Comparison of ENCODE assay signal across 12 mouse cellular contexts in the genomic region with DNA sequence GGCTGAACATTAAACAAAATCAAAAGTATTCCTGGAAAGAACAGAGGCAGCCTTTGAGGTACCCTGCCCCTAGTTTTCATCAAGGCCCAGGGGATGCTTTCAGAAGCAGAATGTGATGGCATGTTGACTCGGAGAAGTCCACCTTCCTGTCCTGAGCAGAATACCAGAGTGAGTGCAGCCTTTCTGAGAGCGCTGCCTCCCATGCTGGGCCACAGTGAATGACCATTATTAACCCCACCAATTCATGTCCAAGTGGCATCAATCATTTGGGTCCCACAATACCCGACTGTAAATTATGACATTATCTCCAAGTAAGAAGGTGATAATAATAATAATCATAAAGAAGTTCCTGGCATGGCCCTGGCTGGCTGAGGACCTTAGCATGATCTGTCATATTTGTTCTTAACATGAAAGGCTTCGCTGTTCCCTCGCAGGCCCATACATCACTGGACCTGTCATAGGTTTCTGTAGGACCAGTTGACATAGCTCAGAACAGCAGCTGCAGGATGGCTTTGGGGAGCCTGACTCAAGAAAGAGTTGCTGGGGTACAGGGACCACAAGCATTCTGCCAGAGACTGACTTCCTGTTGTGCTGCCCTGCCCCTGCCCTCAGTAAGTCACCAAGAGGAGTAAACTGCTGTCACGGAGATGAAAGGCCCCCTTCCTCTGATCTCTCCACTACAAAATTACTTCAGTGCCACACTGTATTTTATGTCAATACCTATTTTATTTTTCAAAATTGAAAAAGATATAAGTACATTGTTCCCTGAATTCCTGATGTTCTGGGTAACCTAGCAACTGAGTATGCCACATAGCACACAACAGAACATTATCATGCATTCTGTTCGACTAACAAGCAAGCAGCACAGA.
DNase-seq lines count a peak whose midpoint lies in the region; ATAC-seq and TF ChIP-seq lines count a peak whose summit lies in the region.
"Had no signal": no experiment of that assay in that cellular context is flagged by ENCODE, and none has a peak within 500 bp of the region (broad histone marks: within the 10 kb centered on the region; RNA-seq: fewer than 3 reads in every experiment).

No protein-coding gene starts in this region.

- no peaks in the 10 kb centered on the region for H3K36me3 ChIP-seq in forebrain, embryonic 14.5 days (ENCODE audit: control insufficient read depth, insufficient read depth, low read length)
- no peaks in the 10 kb centered on the region for H3K36me3 ChIP-seq in midbrain, embryonic 12.5 days
- H3K36me3 ChIP-seq: heart, embryonic 15.5 days; limb, embryonic 13.5 days had no signal

- TF ChIP-seq CTCF in layer of hippocampus, adult 2 months (conservative IDR thresholded peaks at IDR 0.05): no peak

- no peaks in the 10 kb centered on the region for H3K27me3 ChIP-seq in forebrain, embryonic 14.5 days (replicated peaks; ENCODE audit: control insufficient read depth, insufficient read depth, low read length)
- no peaks in the 10 kb centered on the region for H3K27me3 ChIP-seq in midbrain, embryonic 12.5 days
- H3K27me3 ChIP-seq: heart, embryonic 15.5 days; limb, embryonic 13.5 days had no signal

- no peak overlapping the region for H3K4me2 ChIP-seq in forebrain, embryonic 14.5 days (ENCODE audit: low read length)
- H3K4me2 ChIP-seq in midbrain, embryonic 12.5 days (replicated peaks): no peak overlapping the region
- H3K4me2 ChIP-seq: heart, embryonic 15.5 days; limb, embryonic 13.5 days had no signal

- peak overlapping the region; percentile 90 for H3K27ac ChIP-seq in layer of hippocampus, adult 2 months
- no peak overlapping the region for H3K27ac ChIP-seq in forebrain, embryonic 14.5 days (ENCODE audit: low read depth, low read length)
- peak overlapping the region; percentile 62; the same call in 1 of the 2 replicates for H3K27ac ChIP-seq in midbrain, embryonic 12.5 days (replicated peaks)
- H3K27ac ChIP-seq: heart, embryonic 15.5 days; limb, embryonic 13.5 days had no signal

- no peaks in the 10 kb centered on the region for H3K9me3 ChIP-seq in forebrain, embryonic 14.5 days (replicated peaks; ENCODE audit: control insufficient read depth, low read length)
- H3K9me3 ChIP-seq in midbrain, embryonic 12.5 days: no peaks in the 10 kb centered on the region
- H3K9me3 ChIP-seq: heart, embryonic 15.5 days; limb, embryonic 13.5 days had no signal

- no peak overlapping the region for H3K4me3 ChIP-seq in layer of hippocampus, adult 2 months
- no peak overlapping the region for H3K4me3 ChIP-seq in forebrain, embryonic 14.5 days (ENCODE audit: low read depth, low read length)
- no peak overlapping the region for H3K4me3 ChIP-seq in midbrain, embryonic 12.5 days
- H3K4me3 ChIP-seq: heart, embryonic 15.5 days; limb, embryonic 13.5 days had no signal

- peak; percentile 23; the same call in 1 of the 2 replicates for ATAC-seq in forebrain, embryonic 14.5 days
- peak; percentile 73 for ATAC-seq in midbrain, embryonic 12.5 days (ENCODE audit: low FRiP score, low read depth)
- no peak for ATAC-seq in inflammation-experienced regulatory T-cells, adult 6 months

- 0 out of 2 replicates have a peak, but pooled peaks cover 5% of the 10 kb centered on the region for H3K4me1 ChIP-seq in forebrain, embryonic 14.5 days (ENCODE audit: control insufficient read depth, insufficient read depth, low read length)
- peaks cover 12% of the 10 kb centered on the region for H3K4me1 ChIP-seq in midbrain, embryonic 12.5 days
- H3K4me1 ChIP-seq: heart, embryonic 15.5 days; limb, embryonic 13.5 days had no signal

- H3K9ac ChIP-seq in forebrain, embryonic 14.5 days (ENCODE audit: low read length): no peak overlapping the region
- H3K9ac ChIP-seq in midbrain, embryonic 12.5 days (replicated peaks): no peak overlapping the region
- H3K9ac ChIP-seq: heart, embryonic 15.5 days; limb, embryonic 13.5 days had no signal

- no peak for DNase-seq in layer of hippocampus, adult 2 months (ENCODE audit: low spot score in 2 of 2)
- no peak for DNase-seq in layer of hippocampus, adult 11-12 months (ENCODE audit: low spot score)
- DNase-seq in forebrain, embryonic 14.5 days (ENCODE audit: low spot score): peak; percentile 23
- peak; percentile 25 for DNase-seq in thymus, postnatal 25 days
- DNase-seq in adrenal gland, adult (ENCODE audit: inconsistent age in 2 of 2, low spot score in 1 of 2): no peak
- DNase-seq in lung, postnatal 4 days: no peak
- DNase-seq: kidney, adult 8-10 months; lung, postnatal 14 days had no signal

- WGBS in forebrain, embryonic 14.5 days: 61% methylated on average over 7 of the region's 7 CpGs
- 59% methylated on average over 7 of the region's 7 CpGs for WGBS in midbrain, embryonic 12.5 days

Comparison
In these comparisons a context has a peak if more than half of its experiments do, and no peak if none do; other contexts are left out.
1. DNase-seq: peak in forebrain, embryonic 14.5 days (single experiment) and thymus, postnatal 25 days (single experiment); none in layer of hippocampus, adult 2 months (0 of 2), layer of hippocampus, adult 11-12 months (single experiment), adrenal gland, adult (0 of 2) and lung, postnatal 4 days (0 of 2).